Mouse (Mus musculus): ENCODE results near the gene Rwdd3.

- TF ChIP-seq CTCF (IDR thresholded peaks at IDR 0.05; ENCODE audit: borderline replicate concordance, insufficient read depth, low read length) (no peak), POLR2A (IDR thresholded peaks at IDR 0.05; ENCODE audit: low read depth, low read length) (no peak)
These were observed 374 bp upstream of the Rwdd3 start for GRCm38 (mm10) chr3:121171872-121172265.
